Mouse (Mus musculus): ENCODE results near the gene Tmem131l. TPM values are rescaled to one million over a fixed set of nuclear protein-coding genes. Genes with fewer than 3 reads are reported as not detected.

Tmem131l gene
- total RNA-seq, 1 experiment = 31.5 TPM

DNA sequence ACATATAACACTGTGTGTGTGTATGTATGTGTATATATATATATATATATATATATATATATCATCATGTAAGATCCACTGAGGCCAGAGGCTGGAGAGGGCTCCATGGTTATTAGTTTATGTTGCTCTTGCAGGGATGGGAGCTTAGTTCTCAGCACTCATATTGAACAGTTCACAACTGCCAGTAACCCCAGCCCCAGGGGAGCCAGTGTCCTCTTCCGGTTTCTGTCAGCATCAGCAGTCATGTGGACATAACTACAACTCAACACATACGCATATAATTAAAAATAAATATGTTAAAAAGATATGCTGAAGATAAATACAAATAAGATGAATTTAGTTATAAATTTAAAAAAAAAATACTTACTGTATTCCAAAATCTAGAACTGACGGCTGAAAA, 72.2 kb downstream of the Tmem131l start:
- Histone ChIP-seq H3K27ac (ENCODE audit: insufficient read depth, low read depth, low read length, poor library complexity, severe bottlenecking) (no peak overlapping the region), H3K4me1 (ENCODE audit: control insufficient read depth in 2 of 2, insufficient read depth in 2 of 2, low read length in 2 of 2, poor library complexity in 1 of 2) (peaks cover 10 to 29% of the 10 kb centered on the region in 2 experiments), H3K4me3 (ENCODE audit: insufficient read depth in 1 of 2, low read depth in 1 of 2, low read length in 2 of 2, poor library complexity in 1 of 2, severe bottlenecking in 1 of 2) (no peak overlapping the region; a peak in 1 of 4 replicates), H3K9me3 (ENCODE audit: control insufficient read depth, insufficient read depth, low read depth, low read length) (no peaks in the 10 kb centered on the region), H3K9ac (ENCODE audit: insufficient read depth, low read depth, low read length, poor library complexity, severe bottlenecking) (no peak overlapping the region), H3K36me3 (ENCODE audit: control insufficient read depth, insufficient read depth, low read length, poor library complexity, severe bottlenecking) (no peaks in the 10 kb centered on the region; the same call in 1 of the 2 replicates)
- no peak for DNase-seq (ENCODE audit: low read depth, low spot score)
- in situ Hi-C loops (cut with MboI; ENCODE audit: low sequenced_read_pairs in 2 of 2, unreplicated experiment in 2 of 2) = no loop called here
- no peak for TF ChIP-seq HCFC1 (IDR thresholded peaks at IDR 0.05; ENCODE audit: borderline replicate concordance, insufficient read depth, low read length)
- TF ChIP-seq ZNF384 (IDR thresholded peaks at IDR 0.05; ENCODE audit: low read depth, low read length) = no peak
- no peak for TF ChIP-seq ZC3H11A (IDR thresholded peaks at IDR 0.05; ENCODE audit: borderline replicate concordance, low read depth, low read length)
- TF ChIP-seq MAFK (IDR thresholded peaks at IDR 0.05; ENCODE audit: insufficient read depth, low read depth, low read length) = no peak
- no peak for TF ChIP-seq CHD2 (IDR thresholded peaks at IDR 0.05; ENCODE audit: low read depth, low read length)

DNA sequence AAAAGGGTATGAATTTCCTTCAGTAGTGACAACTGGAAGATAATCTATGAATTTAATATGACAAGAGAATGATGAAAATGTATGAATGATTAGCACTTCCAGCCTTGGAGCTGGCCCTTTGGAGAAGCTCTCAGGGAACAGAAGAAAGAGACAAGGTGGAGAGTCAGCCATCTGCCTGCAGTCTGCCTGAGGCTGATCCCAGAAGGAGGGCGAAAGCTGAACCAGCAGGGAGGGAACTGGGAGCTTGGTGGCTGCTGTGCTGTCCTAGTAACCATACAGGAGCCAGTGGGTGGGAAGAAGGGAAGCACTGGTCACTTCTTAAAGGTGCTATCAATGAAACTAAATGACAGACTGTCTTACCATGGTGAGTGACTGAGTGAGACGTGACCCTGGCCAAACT, 74.6 kb downstream of the Tmem131l start:
- Histone ChIP-seq H3K9ac (ENCODE audit: insufficient read depth, low read depth, low read length, poor library complexity, severe bottlenecking) (no peak overlapping the region), H3K4me1 (ENCODE audit: control insufficient read depth in 2 of 2, insufficient read depth in 2 of 2, low read length in 2 of 2, poor library complexity in 1 of 2) (peaks cover 10 to 18% of the 10 kb centered on the region in 2 experiments), H3K9me3 (ENCODE audit: control insufficient read depth, insufficient read depth, low read depth, low read length) (no peaks in the 10 kb centered on the region), H3K36me3 (ENCODE audit: control insufficient read depth, insufficient read depth, low read length, poor library complexity, severe bottlenecking) (peaks cover 7% of the 10 kb centered on the region; the same call in 1 of the 2 replicates), H3K4me3 (ENCODE audit: insufficient read depth in 1 of 2, low read depth in 1 of 2, low read length in 2 of 2, poor library complexity in 1 of 2, severe bottlenecking in 1 of 2) (no peak overlapping the region), H3K27ac (ENCODE audit: insufficient read depth, low read depth, low read length, poor library complexity, severe bottlenecking) (0 out of 2 replicates have a peak overlapping the region, but pooled peaks have one; percentile 3)
- TF ChIP-seq MAFK (IDR thresholded peaks at IDR 0.05; ENCODE audit: insufficient read depth, low read depth, low read length) = no peak
- no peak for TF ChIP-seq ZC3H11A (IDR thresholded peaks at IDR 0.05; ENCODE audit: borderline replicate concordance, low read depth, low read length)
- no peak for TF ChIP-seq CHD2 (IDR thresholded peaks at IDR 0.05; ENCODE audit: low read depth, low read length)
- TF ChIP-seq HCFC1 (IDR thresholded peaks at IDR 0.05; ENCODE audit: borderline replicate concordance, insufficient read depth, low read length) = no peak
- no peak for TF ChIP-seq ZNF384 (IDR thresholded peaks at IDR 0.05; ENCODE audit: low read depth, low read length)
- no peak for DNase-seq (ENCODE audit: low read depth, low spot score)
- in situ Hi-C loops (cut with MboI; ENCODE audit: low sequenced_read_pairs in 2 of 2, unreplicated experiment in 2 of 2) = no loop called here

DNA sequence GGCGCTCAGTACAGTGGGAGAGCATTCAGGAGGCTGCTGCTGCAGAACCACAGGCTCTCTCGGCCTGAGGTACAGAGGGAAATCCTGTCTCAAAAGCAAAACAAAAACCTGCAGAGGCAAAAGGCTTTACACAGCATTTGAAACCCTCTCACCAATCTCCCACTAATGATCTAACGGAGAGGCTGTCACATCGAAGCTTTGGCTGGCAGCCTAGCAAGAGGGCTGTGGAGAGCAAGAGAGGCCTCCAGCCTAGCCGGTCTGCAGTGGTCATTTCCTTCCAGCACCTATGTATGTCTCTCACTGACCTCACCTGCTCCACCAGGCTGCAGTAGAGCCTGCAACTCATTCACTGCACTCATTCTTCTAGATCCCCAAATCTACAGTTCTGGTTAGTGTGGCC, 76.3 kb downstream of the Tmem131l start:
- DNase-seq (ENCODE audit: low read depth, low spot score) = no peak
- peaks cover 3 to 9% of the 10 kb centered on the region in 2 experiments; a peak in 2 of 4 replicates for H3K4me1 ChIP-seq (ENCODE audit: control insufficient read depth in 2 of 2, insufficient read depth in 2 of 2, low read length in 2 of 2, poor library complexity in 1 of 2)
- peaks cover 17% of the 10 kb centered on the region for H3K36me3 ChIP-seq (ENCODE audit: control insufficient read depth, insufficient read depth, low read length, poor library complexity, severe bottlenecking)
- in situ Hi-C loops (cut with MboI; ENCODE audit: low sequenced_read_pairs in 2 of 2, unreplicated experiment in 2 of 2) = no loop called here
- no peak overlapping the region for H3K9ac ChIP-seq (ENCODE audit: insufficient read depth, low read depth, low read length, poor library complexity, severe bottlenecking)
- no peak overlapping the region for H3K27ac ChIP-seq (ENCODE audit: insufficient read depth, low read depth, low read length, poor library complexity, severe bottlenecking)
- TF ChIP-seq ZNF384 (IDR thresholded peaks at IDR 0.05; ENCODE audit: low read depth, low read length) = no peak
- no peak for TF ChIP-seq CHD2 (IDR thresholded peaks at IDR 0.05; ENCODE audit: low read depth, low read length)
- TF ChIP-seq MAFK (IDR thresholded peaks at IDR 0.05; ENCODE audit: insufficient read depth, low read depth, low read length) = no peak
- no peak for TF ChIP-seq ZC3H11A (IDR thresholded peaks at IDR 0.05; ENCODE audit: borderline replicate concordance, low read depth, low read length)
- TF ChIP-seq HCFC1 (IDR thresholded peaks at IDR 0.05; ENCODE audit: borderline replicate concordance, insufficient read depth, low read length) = no peak
- H3K9me3 ChIP-seq (ENCODE audit: control insufficient read depth, insufficient read depth, low read depth, low read length) = no peaks in the 10 kb centered on the region
- no peak overlapping the region for H3K4me3 ChIP-seq (ENCODE audit: insufficient read depth in 1 of 2, low read depth in 1 of 2, low read length in 2 of 2, poor library complexity in 1 of 2, severe bottlenecking in 1 of 2)

DNA sequence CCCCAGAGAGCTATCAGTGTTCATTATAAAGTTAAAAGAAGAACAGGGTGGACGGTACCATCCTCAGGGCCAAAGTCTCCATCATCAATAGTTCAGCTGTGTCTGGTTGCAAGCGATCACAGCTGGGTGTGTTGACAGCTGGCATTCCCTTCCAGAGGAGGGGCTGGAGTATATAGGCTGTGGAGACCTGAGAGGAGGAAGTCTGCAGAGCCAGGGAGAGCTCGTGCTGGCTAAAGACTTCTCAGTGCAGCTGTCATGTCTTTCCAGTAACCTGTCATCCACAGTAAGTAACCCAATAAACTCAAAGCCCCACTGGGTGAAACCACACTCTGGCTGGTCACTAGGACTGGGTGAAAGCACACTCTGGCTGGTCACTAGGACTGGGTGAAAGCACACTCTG, 77.4 kb downstream of the Tmem131l start:
- H3K9ac ChIP-seq (ENCODE audit: insufficient read depth, low read depth, low read length, poor library complexity, severe bottlenecking) = no peak overlapping the region
- peaks cover 3 to 9% of the 10 kb centered on the region in 2 experiments; a peak in 2 of 4 replicates for H3K4me1 ChIP-seq (ENCODE audit: control insufficient read depth in 2 of 2, insufficient read depth in 2 of 2, low read length in 2 of 2, poor library complexity in 1 of 2)
- no peak overlapping the region for H3K27ac ChIP-seq (ENCODE audit: insufficient read depth, low read depth, low read length, poor library complexity, severe bottlenecking)
- H3K4me3 ChIP-seq (ENCODE audit: insufficient read depth in 1 of 2, low read depth in 1 of 2, low read length in 2 of 2, poor library complexity in 1 of 2, severe bottlenecking in 1 of 2) = no peak overlapping the region
- no peaks in the 10 kb centered on the region for H3K9me3 ChIP-seq (ENCODE audit: control insufficient read depth, insufficient read depth, low read depth, low read length)
- in situ Hi-C loops (cut with MboI; ENCODE audit: low sequenced_read_pairs in 2 of 2, unreplicated experiment in 2 of 2) = no loop called here
- no peak for TF ChIP-seq ZC3H11A (IDR thresholded peaks at IDR 0.05; ENCODE audit: borderline replicate concordance, low read depth, low read length)
- TF ChIP-seq CHD2 (IDR thresholded peaks at IDR 0.05; ENCODE audit: low read depth, low read length) = no peak
- TF ChIP-seq MAFK (IDR thresholded peaks at IDR 0.05; ENCODE audit: insufficient read depth, low read depth, low read length) = no peak
- no peak for TF ChIP-seq ZNF384 (IDR thresholded peaks at IDR 0.05; ENCODE audit: low read depth, low read length)
- TF ChIP-seq HCFC1 (IDR thresholded peaks at IDR 0.05; ENCODE audit: borderline replicate concordance, insufficient read depth, low read length) = no peak
- peaks cover 20% of the 10 kb centered on the region for H3K36me3 ChIP-seq (ENCODE audit: control insufficient read depth, insufficient read depth, low read length, poor library complexity, severe bottlenecking)
- DNase-seq (ENCODE audit: low read depth, low spot score) = no peak

Measured in ES-E14 (cell line).